Mouse (Mus musculus): ENCODE results near the gene Galnt10.

DNA sequence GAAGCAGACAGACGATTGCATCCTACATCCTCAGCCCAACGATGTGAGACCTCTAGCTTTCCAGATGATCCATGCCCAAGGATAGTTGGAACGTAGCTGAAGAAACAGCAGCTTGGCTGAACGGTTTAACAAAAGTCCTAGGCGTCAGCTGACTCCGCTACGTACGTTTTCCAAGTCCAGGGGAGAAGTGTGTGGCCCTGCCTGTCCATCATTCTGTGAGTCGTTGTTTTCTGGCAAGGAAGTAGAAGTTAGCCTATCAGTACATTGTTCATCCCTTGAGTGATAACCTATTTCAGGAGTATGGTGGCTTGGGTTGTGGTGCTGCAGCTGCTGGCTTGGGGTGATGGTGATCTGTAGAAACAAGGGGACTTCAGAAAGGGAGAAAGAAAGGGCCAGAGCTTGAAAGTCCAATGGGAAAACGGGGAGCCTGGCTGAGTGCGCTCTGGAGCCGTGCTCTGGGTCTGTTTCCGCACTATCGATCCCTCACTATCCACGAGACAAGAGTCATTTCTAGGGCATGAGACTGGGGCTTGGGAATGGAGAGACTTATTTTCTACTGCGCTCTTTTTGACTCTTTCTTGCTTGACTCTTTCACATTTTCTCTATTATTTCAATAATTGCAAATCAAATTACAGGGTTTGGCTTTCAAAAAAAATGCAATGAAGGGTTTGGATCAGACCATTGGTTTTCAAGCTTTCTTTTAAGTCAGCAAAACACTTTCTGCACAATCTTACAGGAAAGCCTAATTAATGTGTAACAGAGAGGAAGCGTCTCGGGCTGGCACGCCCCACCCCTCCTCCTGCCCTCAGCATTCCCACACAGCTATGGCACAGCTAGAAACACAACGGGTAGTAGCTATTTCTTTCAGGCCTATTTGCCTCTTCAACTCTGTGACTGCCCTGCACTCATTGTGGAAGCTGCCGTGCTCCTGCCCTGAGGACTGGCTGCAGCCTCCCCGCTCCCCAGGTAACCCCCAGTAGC lies 63.2 kb downstream of the Galnt10 start:
- TF ChIP-seq POLR2A (IDR thresholded peaks at IDR 0.05; ENCODE audit: insufficient read depth, low read length) (no peak), CTCF (IDR thresholded peaks at IDR 0.05; ENCODE audit: low read depth, low read length) (no peak), EP300 (IDR thresholded peaks at IDR 0.05; ENCODE audit: insufficient read depth, low read depth, low read length) (no peak)

All from ES-Bruce4 (cell line).